Mouse (Mus musculus) colon, adult 2 months (tissue): Measurements from ENCODE around the gene Ccdc96. TPM values are rescaled to one million over a fixed set of nuclear protein-coding genes. Genes with fewer than 3 reads are reported as not detected.

Experiments
- polyA plus RNA-seq: library from polyadenylated mRNA; depleted of rRNA; stranded (reverse); fragments of >200 nt; gene quantifications from 2 replicates; pipeline ENCODE4 v1.2.3, GENCODE M21; 2012; rRNA removed

Gene Ccdc96
- 0.06 TPM in 1 of 2 replicates, not detected in the other for polyA plus RNA-seq

GRCm38 (mm10) chr5:36484171-36484990 lies at the start of gene Ccdc96, which contains the start of gene Tada2b:
TSS of gene Ccdc96 (plus strand) at chr5:36484588.
TSS of gene Tada2b (minus strand) at chr5:36484285.

GRCm38 (mm10) chr5:36464709-36465661 lies 19.4 kb upstream of the Ccdc96 start, which contains the start of gene Grpel1:
TSS of gene Grpel1 (plus strand) at chr5:36464998.

Other genes starting within 250 kb of the Ccdc96 start
- 15.4 and 15.9 TPM in 2 replicates for gene Sorcs2, start 86.4 kb upstream of the Ccdc96 start, polyA plus RNA-seq
- gene Grpel1, start 19.6 kb upstream of the Ccdc96 start, polyA plus RNA-seq, result 11.2 and 15.3 TPM in 2 replicates
- gene Tada2b, start 303 bp upstream of the Ccdc96 start, polyA plus RNA-seq, result 10.7 and 10.8 TPM in 2 replicates
- gene Tbc1d14, start 108.7 kb downstream of the Ccdc96 start, polyA plus RNA-seq, result 15.1 and 17.8 TPM in 2 replicates
- gene D5Ertd579e, start 211.4 kb downstream of the Ccdc96 start, polyA plus RNA-seq, result 11.8 and 14.9 TPM in 2 replicates